Mouse (Mus musculus) left cerebral cortex, postnatal 14 days (tissue): ENCODE results near the gene Akr1c13. TPM values are rescaled to one million over a fixed set of nuclear protein-coding genes. Genes with fewer than 3 reads are reported as not detected.

Experiments used
- DNase-seq, 2 experiments: peaks; one replicate each; pipeline ENCODE4 v3.0.0; 2021 to 2022; ENCODE audit warnings: low spot score in 2 of 2, mixed read lengths in 1 of 2
- intact Hi-C: fragments of 180-260 bp; cut with DNase I; formaldehyde crosslinking; loops from one replicate; pipeline ENCODE4 v1.15.1; 2025
- total RNA-seq, 2 experiments: library from RNA; stranded (reverse); gene quantifications; 2 replicates each; pipeline ENCODE4 v1.2.3; 2021

The Akr1c13 gene
- total RNA-seq, 2 experiments from 2014 or later, result 0.99 TPM; not detected in 1

- no peak for DNase-seq
- intact Hi-C loops, result no loop called here
These were observed 42.2 kb downstream of the Akr1c13 start for GRCm38 (mm10) chr13:4233135-4233534.

- DNase-seq, result no peak
- intact Hi-C loops, result no loop called here
These were observed 42.7 kb downstream of the Akr1c13 start for GRCm38 (mm10) chr13:4233536-4234172.

- intact Hi-C loops, result no loop called here
- no peak for DNase-seq
These were observed 54.1 kb downstream of the Akr1c13 start for GRCm38 (mm10) chr13:4244861-4245559.

GRCm38 (mm10) chr13:4249347-4249746 lies 58.4 kb downstream of the Akr1c13 start:
- intact Hi-C loops, result no loop called here
- no peak for DNase-seq

Other genes with a start within 250 kb of the Akr1c13 start
- gene Ucn3, start 245.8 kb upstream of the Akr1c13 start, total RNA-seq, result not detected
- gene Akr1c14, start 142.1 kb upstream of the Akr1c13 start, total RNA-seq, result 1 to 10 TPM; 2.1 to 2.4 TPM
- 1 to 10 TPM; 1.4 to 1.6 TPM for gene Akr1c18, start 40.5 kb upstream of the Akr1c13 start, total RNA-seq
- gene Akr1c19, start 37.5 kb downstream of the Akr1c13 start, total RNA-seq, result not detected
- gene Akr1c12, start 88.3 kb downstream of the Akr1c13 start, total RNA-seq, result not detected
- not detected for gene Akr1c6, start 243.2 kb downstream of the Akr1c13 start, total RNA-seq